Mouse (Mus musculus): ENCODE measurements at regions not wholly inside any gene's neighbourhood (a gene's known extent, or its start where the extent isn't known, plus 50 kb on each side); places are given as distances from the start of the nearest gene placed in this dataset.

DNA sequence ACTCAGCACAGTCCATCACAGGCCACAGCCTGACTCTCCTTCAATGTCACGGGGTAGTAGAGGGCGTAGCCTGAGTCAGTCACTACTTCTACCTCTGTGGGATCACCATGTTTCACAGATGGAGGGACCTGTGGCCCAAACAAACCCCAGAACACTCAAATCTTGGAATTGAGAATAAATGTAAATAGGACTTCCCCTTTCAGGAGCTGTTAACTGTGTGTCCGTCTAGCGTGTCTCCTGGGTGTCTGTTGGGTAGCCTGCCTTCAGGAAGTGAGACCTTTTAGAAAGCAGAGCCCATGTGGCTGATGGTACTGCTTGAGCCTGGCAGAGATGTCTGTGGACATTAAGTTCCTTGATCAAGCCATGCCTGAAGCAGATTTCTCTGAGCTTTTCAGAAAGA lies 87.4 kb upstream of the Smim23 start:
- no peak for DNase-seq (ENCODE audit: low spot score in 2 of 2)

DNA sequence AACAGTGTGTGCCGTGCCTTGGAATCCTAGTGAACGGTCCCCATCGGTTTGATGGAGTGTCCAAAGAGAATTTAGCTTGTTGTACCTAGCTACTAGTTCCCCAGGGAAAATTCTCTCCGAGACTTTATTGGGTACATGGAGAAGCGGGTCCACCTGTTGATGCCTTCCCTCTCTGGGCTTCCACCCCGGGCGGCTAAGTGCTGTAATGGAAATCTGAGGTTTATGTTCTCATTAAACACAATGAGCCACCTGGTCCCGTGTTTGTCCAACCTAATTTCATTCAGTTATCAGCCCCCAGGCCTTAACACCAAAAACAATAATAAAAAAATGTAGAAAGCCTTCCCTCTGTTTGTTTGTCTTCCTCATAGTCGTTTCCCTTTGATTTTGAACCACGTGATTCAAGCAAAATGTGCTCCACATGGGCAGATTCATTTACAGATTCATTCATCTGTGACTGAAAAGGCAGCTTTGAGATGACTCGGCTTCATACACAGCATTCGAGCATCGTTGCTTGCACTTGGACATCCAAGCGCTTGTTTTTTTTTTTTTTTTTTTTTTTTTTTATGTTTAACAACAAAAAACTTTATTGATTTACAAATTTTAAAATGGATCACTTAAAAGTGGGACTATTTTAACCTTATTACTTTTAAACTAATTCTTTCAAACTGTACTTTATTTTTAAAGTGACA lies 84.5 kb upstream of the Smim23 start:
- no peak for DNase-seq (ENCODE audit: low spot score in 2 of 2)

DNA sequence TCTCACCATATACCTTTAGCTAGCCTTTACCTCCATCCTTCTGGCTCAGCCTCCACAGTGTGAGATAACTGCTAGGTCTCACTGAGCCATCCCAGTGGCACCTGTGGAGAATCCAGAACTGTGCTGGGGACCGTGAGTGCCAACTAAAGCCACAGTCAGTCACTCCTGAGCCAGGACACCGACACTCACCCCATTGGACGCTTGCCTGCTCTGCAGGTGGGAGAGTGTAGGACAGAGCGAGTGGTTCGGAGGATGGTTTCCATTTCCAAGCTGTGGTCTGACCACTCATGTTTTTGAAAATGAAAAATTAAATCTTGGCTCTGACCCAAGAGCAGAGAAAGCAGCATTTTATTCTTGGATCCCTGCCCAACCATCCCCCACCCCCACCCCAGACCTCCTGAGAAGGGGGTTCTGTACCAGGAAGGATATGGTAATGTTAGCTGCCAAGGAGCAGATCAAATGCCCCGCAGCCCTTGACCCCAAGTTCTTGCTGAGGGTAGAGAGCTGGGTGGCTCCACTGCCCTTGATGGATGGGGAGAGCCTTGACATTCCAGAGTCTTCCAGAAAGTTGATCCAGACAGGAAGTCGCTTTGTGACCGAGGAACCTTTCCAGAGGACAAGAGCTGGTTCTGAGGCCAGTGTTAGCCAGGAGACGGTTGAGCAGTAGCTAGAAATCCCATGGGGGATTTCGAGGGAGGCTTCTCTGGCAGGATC lies 83.3 kb upstream of the Smim23 start:
- no peak for DNase-seq (ENCODE audit: low spot score in 2 of 2)

DNA sequence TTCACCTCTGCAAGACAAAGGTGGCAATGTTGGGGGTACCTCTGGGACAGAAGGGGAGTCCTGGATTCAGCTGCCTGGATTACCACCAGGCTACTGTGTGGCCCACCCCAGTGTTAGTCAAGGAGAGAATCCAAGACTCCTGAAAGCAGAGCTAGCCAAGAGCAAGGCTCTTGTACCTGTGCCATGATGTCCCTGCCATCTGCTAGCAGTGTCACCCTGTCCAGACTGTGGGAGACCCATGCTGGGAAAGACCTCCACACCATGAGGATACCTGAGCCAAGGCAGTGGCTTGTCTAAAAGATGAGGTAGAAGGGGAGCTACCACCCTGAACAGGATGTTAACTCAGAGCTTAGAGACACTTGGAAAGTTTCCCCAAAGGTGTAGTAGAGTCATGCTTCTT lies 79.6 kb upstream of the Smim23 start:
- no peak for DNase-seq (ENCODE audit: low spot score in 2 of 2)

DNA sequence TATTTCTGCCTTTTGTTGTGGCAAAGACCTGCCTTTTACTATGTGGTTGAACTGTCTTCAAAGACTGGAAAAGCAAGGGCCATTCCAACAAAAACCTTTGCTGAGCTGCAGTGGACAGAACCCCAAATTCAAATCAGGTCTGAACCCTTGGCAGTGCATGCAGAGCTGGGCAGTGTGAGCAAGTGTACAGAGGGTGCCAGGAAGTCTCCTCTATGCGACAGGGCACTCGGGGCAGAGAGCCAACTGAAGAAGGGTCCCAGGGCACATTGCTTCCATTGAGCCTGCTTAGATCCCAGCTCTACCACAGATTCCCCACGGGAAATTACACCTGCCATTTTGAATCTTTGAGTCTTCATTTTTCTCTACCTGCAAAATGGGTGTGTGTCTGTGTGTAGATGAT lies 79.0 kb upstream of the Smim23 start:
- no peak for DNase-seq (ENCODE audit: low spot score in 2 of 2)

DNA sequence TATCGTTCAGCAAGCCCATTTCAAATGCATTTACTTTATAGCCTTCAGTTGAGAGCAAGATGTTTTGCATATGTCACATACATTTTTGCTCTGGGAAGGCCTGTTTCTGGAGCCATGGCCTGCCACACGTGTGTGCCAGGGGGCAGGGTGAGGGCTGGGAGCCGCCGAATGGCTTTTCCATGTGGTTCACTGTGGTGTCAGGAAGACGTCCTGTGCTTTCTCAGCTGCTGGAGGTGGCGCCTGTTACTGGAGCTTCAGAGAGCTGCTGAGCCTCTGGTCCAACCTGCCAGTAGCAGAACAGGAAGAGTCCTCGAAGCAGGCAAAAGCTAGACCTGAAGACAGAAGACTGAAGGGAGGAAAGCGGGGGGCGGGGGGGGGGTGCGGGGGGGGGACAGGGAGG lies 78.5 kb upstream of the Smim23 start:
- no peak for DNase-seq (ENCODE audit: low spot score in 2 of 2)

DNA sequence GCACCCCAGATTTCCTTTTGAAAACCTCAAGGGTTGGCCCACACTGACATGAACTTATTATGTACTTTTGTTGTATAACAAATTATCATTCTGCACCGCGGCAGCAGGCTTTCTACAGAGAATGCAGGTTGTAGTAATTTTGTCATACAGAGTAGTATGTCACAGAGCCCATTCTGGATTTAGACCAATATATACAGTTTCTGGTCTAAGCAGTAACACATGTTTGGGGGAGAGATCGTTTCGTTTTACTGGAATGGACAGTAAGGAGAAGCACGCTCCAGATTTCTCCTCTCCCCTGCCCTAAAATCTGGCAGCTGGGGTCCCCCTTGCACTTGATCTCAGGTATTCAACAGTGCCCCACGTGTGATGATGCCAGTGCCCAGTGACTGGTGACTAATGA lies 76.0 kb upstream of the Smim23 start:
- no peak for DNase-seq (ENCODE audit: low spot score in 2 of 2)

DNA sequence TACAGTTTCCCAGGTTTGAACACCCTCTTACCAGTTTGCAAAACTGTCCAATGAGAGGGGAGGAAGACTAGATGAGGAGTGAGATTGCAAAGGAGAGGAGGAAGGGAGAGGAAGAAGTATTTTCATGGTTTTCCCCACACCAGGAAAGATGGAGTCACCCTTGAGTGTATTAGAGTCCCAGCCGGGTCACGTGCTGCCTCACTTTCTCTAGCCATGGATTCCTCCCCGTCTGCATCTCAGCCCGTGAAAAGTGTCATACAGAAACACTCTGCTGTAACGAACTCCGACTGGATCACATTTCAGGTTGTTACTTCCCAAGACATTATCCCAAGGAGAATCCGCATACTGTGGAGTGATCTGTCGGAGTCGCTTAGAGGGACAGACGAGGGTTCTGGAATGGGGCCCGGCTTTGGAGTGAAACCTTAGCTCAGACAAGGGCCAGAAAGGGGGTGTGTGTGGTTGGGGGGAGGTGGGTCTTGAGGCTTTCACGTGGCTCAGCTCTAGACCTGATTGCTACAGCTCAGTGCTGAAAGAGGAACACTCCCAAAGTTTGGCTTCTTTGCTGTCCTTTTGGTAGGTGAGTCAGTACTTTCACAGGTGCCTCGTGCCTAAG lies 75.3 kb upstream of the Smim23 start:
- DNase-seq (ENCODE audit: low spot score in 2 of 2): no peak

DNA sequence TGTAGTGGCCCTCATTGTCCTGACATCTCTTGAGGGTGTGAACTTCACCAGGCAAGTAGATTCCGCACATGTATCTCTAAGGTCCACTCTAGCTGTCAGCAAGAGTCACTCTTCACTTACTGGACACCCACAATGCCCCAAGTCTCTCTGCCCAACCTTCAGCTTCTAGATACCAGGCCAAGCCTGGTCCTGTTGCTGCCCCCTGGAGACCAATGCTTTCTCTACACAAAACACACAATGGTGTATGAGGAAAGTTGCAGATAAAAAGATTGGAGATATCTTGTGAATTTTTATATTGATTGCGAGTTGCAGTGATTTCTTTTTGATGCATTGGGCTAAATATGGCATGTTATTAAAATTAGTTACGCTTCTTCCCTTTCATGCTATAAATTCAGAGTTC lies 71.0 kb upstream of the Smim23 start:
- DNase-seq (ENCODE audit: low spot score in 2 of 2): no peak

DNA sequence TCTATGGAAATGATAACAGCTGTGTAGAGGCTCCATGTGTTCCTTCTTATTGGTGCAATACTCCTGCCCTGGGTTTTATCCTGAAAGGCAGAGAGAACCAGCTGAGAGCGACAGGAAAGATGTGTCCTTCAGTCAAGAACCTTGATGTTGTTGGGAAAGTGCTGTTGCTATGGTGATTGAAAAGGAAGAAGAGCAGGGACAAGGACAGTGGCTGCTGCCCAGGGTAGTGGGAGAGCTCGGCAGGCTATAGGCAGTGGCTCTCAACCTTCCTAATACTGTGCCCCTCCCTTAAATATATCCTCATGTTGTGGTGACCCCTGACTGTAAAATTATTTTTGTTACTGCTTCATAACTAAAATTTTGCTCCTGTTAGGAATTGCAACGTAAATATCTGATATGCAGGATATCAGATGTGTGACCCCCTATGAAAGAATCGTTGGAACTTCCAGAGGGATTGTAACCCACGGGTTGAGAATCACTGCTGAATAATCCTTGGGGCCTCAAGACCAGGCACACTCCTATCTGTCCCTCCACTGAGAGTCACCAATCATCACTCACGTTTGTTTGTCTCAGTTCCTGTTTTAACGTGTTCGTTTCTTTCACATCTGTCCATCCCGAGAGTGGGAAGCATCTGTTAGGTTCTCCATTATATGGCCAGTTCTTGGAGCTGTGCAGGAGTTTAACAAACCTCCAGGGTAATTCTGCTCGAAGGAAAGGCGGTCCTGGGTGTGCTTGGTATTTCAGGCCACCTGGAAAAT lies 68.9 kb upstream of the Smim23 start:
- no peak for DNase-seq (ENCODE audit: low spot score in 2 of 2)

DNA sequence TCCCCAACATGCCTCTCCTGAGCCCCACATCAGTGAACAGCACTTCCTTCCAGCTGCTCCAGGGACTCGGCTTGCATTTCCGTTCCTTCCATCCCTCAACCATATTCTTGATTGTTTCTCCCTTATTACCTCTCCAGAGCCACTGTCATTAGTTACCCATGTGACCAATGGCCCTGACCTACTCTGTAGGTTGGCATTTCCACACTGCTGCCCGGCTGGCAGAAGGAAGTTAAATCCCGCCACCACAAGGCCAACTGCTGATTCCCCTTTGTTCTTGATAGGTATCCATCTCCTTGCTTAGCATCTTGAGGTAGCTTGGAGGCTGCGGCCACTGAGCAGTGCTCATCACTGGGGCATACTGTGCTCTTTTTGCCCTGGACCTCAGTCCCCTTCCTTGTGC lies 68.1 kb upstream of the Smim23 start:
- DNase-seq (ENCODE audit: low spot score in 2 of 2): no peak

DNA sequence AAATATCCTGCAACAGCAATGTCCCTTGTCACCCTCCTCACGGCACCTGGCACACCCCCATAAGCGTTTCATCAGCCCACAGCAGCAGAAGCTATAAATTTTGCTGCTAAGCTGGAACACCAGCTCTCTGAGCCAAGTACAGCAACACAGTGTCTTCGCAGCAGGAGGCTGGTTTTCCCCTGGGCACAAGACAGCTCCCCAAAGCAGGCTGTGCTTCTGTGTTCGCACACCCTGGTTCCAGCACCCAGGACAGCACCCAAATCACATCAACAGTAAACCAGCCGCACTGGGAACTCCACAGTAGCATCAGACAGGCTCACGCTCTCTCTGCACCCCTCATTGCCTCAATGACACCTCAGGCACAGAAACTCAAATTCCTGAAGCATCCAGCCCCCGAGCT lies 64.8 kb upstream of the Smim23 start:
- peak; percentile 2 to 6 for DNase-seq (ENCODE audit: low spot score in 2 of 2)

DNA sequence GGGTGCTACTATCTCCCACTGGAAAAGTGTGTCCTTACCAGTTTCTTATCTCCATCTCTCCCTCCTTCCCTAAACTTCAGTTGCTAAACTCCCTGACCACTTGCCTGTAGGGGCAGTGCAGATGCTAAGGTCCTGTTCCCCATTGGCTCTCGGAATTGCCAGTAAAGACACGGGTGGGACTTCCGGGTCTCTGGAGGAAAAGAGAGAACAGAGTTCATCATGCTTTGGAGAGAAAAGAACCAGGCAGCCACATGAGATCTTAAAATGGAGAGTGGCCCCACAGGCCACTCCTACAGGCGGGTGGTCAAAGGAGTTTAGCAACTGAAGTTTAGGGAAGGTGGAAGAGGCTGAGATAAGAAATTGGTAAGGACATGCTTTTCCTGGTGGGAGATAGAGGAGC lies 60.3 kb upstream of the Smim23 start:
- no peak for DNase-seq (ENCODE audit: low spot score in 2 of 2)

DNA sequence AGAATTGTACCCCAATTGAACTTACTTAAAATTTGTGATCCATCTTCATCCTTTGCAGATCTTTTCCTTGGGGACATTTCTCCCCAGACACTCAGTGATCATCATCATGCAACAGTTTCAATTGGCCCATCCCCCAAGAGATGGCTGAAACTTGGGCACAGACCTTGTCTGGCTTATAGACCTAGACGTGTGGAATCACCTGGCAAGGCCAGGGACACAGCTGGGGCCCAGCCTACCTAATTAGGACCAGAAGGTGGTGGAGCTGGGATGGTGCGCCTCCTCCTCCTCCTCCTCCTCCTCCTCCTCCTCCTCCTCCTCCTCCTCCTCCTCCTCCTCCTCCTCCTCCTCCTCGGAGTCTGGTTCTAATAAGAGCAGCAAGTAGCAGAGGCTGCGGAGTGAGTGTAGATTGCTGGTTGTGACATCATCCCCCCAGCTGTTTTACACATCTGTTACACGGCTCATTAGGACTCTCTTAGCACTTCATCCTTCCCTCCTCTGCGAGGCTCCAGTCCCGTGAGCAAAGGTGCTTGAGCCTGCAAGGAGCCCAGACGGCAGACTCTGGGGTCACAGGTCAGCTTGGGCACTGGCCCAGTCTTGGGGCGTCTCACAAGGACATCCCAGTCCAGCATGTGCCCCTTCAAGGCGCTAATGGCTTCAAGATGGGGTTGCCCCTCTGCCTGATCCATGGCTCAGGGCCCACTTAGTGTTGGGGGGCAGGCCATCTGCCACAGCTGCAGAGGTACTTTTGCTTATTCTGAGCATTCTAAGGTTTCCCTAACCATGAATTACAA lies 58.9 kb upstream of the Smim23 start:
- DNase-seq (ENCODE audit: low spot score in 2 of 2): no peak

DNA sequence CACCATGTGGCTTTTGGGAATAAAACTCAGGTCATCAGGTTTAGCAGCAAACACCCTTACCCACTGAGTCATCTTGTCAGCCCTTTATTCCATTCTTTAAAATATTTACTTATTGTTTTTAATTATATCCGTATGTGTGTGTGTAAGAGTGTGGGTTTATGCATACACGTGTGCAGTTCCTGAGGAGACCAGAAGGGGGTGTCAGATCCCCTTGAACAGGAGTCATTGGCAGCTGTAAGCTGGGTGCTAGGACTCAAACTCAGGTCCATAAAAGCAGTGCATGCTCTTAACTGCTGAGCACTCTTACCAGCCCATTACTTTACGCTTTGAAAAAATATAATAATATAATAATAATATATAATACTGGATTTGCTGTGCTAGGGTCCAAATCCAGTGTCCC lies 54.6 kb upstream of the Smim23 start:
- DNase-seq (ENCODE audit: low spot score in 2 of 2): no peak

Measured in right cerebral cortex, adult 2 months (tissue).